Mouse (Mus musculus) heart, postnatal 0 days (tissue): ENCODE data around the gene Oas1g. TPM values are rescaled to one million over a fixed set of nuclear protein-coding genes. Genes with fewer than 3 reads are reported as not detected.

ENCODE experiments used
- ATAC-seq: fragments of 200-750 bp; cut with Nextera tagmentation; 2 replicates; pipeline ENCODE4 v1.8.0; 2017; ENCODE audit warnings: low read depth, moderate number of reproducible peaks, moderate library complexity; ENCODE audit not compliant: insufficient read depth
- DNase-seq: peaks from one replicate; pipeline ENCODE4 v3.0.0-alpha.2; 2016; ENCODE audit warnings: low spot score
- H3K27ac ChIP-seq: fragments of 300-500 bp; sonication (generic); 2 replicates; pipeline ENCODE4 v1.5.1; 2014; ENCODE audit warnings: low read depth, mild to moderate bottlenecking
- H3K27me3 ChIP-seq: fragments of 300-500 bp; sonication (generic); 2 replicates; pipeline ENCODE4 v1.6.1; 2014; ENCODE audit warnings: low read length, mixed read lengths; ENCODE audit not compliant: control insufficient read depth, insufficient read depth
- H3K36me3 ChIP-seq: fragments of 300-500 bp; sonication (generic); replicated peaks from 2 replicates; pipeline ENCODE4 v1.6.1; 2014; ENCODE audit warnings: low read length, mixed read lengths; ENCODE audit not compliant: control insufficient read depth, insufficient read depth
- H3K4me1 ChIP-seq: fragments of 300-500 bp; sonication (generic); 2 replicates; pipeline ENCODE4 v1.6.1; 2014; ENCODE audit warnings: antibody characterized with exemption; ENCODE audit not compliant: control insufficient read depth, insufficient read depth
- H3K4me2 ChIP-seq: fragments of 300-500 bp; sonication (generic); 2 replicates; pipeline ENCODE4 v1.6.1; 2014; ENCODE audit warnings: low read depth, mild to moderate bottlenecking, low read length, moderate library complexity
- H3K4me3 ChIP-seq: fragments of 300-500 bp; sonication (generic); 2 replicates; pipeline ENCODE4 v1.5.1; 2014; ENCODE audit warnings: low read depth, low read length
- H3K9ac ChIP-seq: fragments of 300-500 bp; sonication (generic); replicated peaks from 2 replicates; pipeline ENCODE4 v1.6.1; 2014; ENCODE audit warnings: low read depth, low read length, mixed read lengths
- H3K9me3 ChIP-seq: fragments of 300-500 bp; sonication (generic); replicated peaks from 2 replicates; pipeline ENCODE4 v1.6.1; 2016; ENCODE audit warnings: low read length; ENCODE audit not compliant: control insufficient read depth
- CTCF ChIP-seq: IDR thresholded peaks from 2 replicates; pipeline ENCODE4 v1.5.1; 2016; ENCODE audit warnings: antibody characterized with exemption, control low read depth, low read depth
- EP300 ChIP-seq: IDR thresholded peaks from 2 replicates; pipeline ENCODE4 v1.6.1; 2016; ENCODE audit warnings: antibody characterized with exemption, low read depth
- WGBS: fragments of 180-500 bp; shearing (Covaris S2); extraction: QIAGEN DNeasy Blood & Tissue Kit; methylation state at CpG from one replicate; pipeline ENCODE4 v1.1.7; 2014; 5-methylcytosine and 5-hydroxymethylcytosine counted together
- microRNA-seq: library from miRNA; unstranded; fragments of <30 nt; microRNA quantifications from one replicate; pipeline ENCODE4, GENCODE M21; 2016
- polyA plus RNA-seq: library from polyadenylated mRNA; unstranded; fragments of >200 nt; fragmentation: Nextera tagmentation; extraction: Ambion mirVana; gene quantifications from 2 replicates; pipeline ENCODE4 v1.2.1, GENCODE M21; 2015
- total RNA-seq: library from RNA; depleted of rRNA; stranded (reverse); fragments of >200 nt; gene quantifications from 2 replicates; pipeline ENCODE4 v1.2.3, GENCODE M21; 2014; ENCODE audit warnings: low replicate concordance; rRNA removed

Gene Oas1g
- total and polyA plus RNA-seq, 2 experiments from 2014 or later = 0.52 to 4.5 TPM

GRCm38 (mm10) chr5:120844713-120845112 is 42.7 kb downstream of the Oas1g start:
- DNase-seq = peak; percentile 47
- WGBS = 59% methylated on average over 3 of the region's 3 CpGs
- no peak overlapping the region for H3K9ac ChIP-seq
- H3K4me2 ChIP-seq = no peak overlapping the region
- peak; percentile 51; the same call in 1 of the 2 replicates for ATAC-seq
- H3K9me3 ChIP-seq = no peaks in the 10 kb centered on the region
- 0 out of 2 replicates have a peak, but pooled peaks cover 5% of the 10 kb centered on the region for H3K27me3 ChIP-seq
- 0 out of 2 replicates have a peak overlapping the region, but pooled peaks have one; percentile 38 for H3K27ac ChIP-seq
- no peak overlapping the region for H3K4me3 ChIP-seq
- H3K4me1 ChIP-seq = no peaks in the 10 kb centered on the region
- no peaks in the 10 kb centered on the region for H3K36me3 ChIP-seq
- no peak for TF ChIP-seq EP300
- TF ChIP-seq CTCF = no peak

DNA sequence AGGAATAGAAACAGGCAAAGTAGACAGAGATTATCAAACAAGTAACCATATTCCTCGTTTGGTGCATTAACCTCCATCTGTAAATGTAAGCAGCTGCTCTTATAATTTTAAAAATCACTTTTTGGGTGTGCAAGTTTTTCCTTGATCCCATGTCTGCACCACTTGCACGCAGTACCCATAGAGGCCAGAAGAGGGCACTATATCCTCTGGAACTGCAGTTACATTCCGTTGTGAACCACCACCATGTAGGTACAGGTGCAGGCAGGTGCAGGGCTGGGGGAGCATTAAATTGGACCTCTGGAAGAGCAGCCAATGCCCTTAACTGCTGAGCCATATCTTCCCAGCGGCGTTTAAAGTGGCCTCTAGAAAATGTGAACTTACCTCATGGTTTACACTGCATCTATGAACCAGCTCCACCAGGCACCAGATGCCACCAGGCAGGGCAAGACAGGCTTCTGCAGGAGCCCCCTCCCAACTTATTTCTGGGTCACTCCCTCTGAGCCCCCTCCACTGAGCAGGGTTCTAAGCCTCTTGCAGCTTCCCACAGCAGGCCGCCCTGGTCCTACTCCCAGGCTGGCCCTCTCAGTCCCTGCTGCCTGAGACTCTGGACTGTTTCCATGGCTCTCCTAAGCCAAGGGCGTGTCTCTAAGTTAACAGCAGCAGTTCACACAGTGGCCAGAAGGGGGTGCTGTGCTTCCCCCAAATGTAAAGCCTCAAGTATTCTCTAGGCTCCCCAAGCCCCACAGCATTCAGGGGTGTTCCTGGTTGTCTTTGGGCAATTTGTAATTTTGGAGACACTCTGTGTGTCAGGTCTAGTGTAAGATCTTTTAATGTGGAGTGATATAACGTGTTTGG is 50.5 kb downstream of the Oas1g start:
- TF ChIP-seq CTCF (peak; percentile 58), EP300 (no peak)
- H3K9ac ChIP-seq = no peak overlapping the region

GRCm38 (mm10) chr5:120833335-120834280 is 53.8 kb downstream of the Oas1g start:
- no peaks in the 10 kb centered on the region for H3K9me3 ChIP-seq
- 17% methylated on average over 17 of the region's 17 CpGs for WGBS
- no peak for DNase-seq
- no peak for ATAC-seq
- H3K4me3 ChIP-seq = no peak overlapping the region
- H3K27ac ChIP-seq = no peak overlapping the region
- no peak overlapping the region for H3K9ac ChIP-seq
- peaks cover 8% of the 10 kb centered on the region; the same call in 1 of the 2 replicates for H3K27me3 ChIP-seq
- no peaks in the 10 kb centered on the region for H3K4me1 ChIP-seq
- TF ChIP-seq CTCF (no peak), EP300 (no peak)
- no peak overlapping the region for H3K4me2 ChIP-seq
- H3K36me3 ChIP-seq = no peaks in the 10 kb centered on the region

More for the DNA sequence above, 50.5 kb downstream of the Oas1g start:
- H3K4me2 ChIP-seq = no peak overlapping the region
- no peak overlapping the region for H3K4me3 ChIP-seq
- no peak overlapping the region for H3K27ac ChIP-seq
- no peaks in the 10 kb centered on the region for H3K4me1 ChIP-seq
- DNase-seq = peak; percentile 23
- no peaks in the 10 kb centered on the region for H3K9me3 ChIP-seq
- WGBS = 7% methylated on average over 8 of the region's 8 CpGs
- peaks cover 8% of the 10 kb centered on the region; the same call in 1 of the 2 replicates for H3K27me3 ChIP-seq
- ATAC-seq = no peak
- H3K36me3 ChIP-seq = no peaks in the 10 kb centered on the region

- DNase-seq (no peak), ATAC-seq (no peak)
- no peaks in the 10 kb centered on the region for H3K9me3 ChIP-seq
- peaks cover 8% of the 10 kb centered on the region; the same call in 1 of the 2 replicates for H3K27me3 ChIP-seq
- TF ChIP-seq EP300 = no peak
- no peak for TF ChIP-seq CTCF
- H3K9ac ChIP-seq = no peak overlapping the region
- no peak overlapping the region for H3K27ac ChIP-seq
- no peak overlapping the region for H3K4me3 ChIP-seq
- no peaks in the 10 kb centered on the region for H3K36me3 ChIP-seq
- H3K4me1 ChIP-seq = no peaks in the 10 kb centered on the region
- no peak overlapping the region for H3K4me2 ChIP-seq
- WGBS = 72% methylated on average over 4 of the region's 4 CpGs
Observed at GRCm38 (mm10) chr5:120831031-120831430, 56.4 kb downstream of the Oas1g start.

Small RNA genes lying within 50 kb of the gene (microRNA-seq; reads per million reads assigned to microRNA genes)
- not detected for gene Gm22907

Other genes starting within 250 kb of the Oas1g start
- not detected in 2 replicates for gene Rasal1, start 238.8 kb downstream of the Oas1g start, total RNA-seq
- gene Rasal1, start 238.8 kb downstream of the Oas1g start, polyA plus RNA-seq = 0.10 TPM in 1 of 2 replicates, not detected in the other
- 1.7 and 13.8 TPM in 2 replicates for gene Dtx1, start 175.7 kb downstream of the Oas1g start, total RNA-seq
- 0.30 and 0.48 TPM in 2 replicates for gene Dtx1, start 175.7 kb downstream of the Oas1g start, polyA plus RNA-seq
- 1.1 TPM in 1 of 2 replicates, not detected in the other for gene Oas2, start 137.8 kb downstream of the Oas1g start, total RNA-seq
- 0.15 and 0.25 TPM in 2 replicates for gene Oas2, start 137.8 kb downstream of the Oas1g start, polyA plus RNA-seq
- gene Oas3, start 110.0 kb downstream of the Oas1g start, total RNA-seq = 0.80 and 1.6 TPM in 2 replicates
- 0.18 and 0.26 TPM in 2 replicates for gene Oas3, start 110.0 kb downstream of the Oas1g start, polyA plus RNA-seq
- gene Oas1e, start 92.1 kb downstream of the Oas1g start, total RNA-seq = not detected in 2 replicates
- not detected in 2 replicates for gene Oas1e, start 92.1 kb downstream of the Oas1g start, polyA plus RNA-seq
- gene Oas1c, start 75.1 kb downstream of the Oas1g start, total RNA-seq = 0.34 and 1.6 TPM in 2 replicates
- gene Oas1c, start 75.1 kb downstream of the Oas1g start, polyA plus RNA-seq = 0.83 and 0.92 TPM in 2 replicates
- not detected in 2 replicates for gene Oas1f, start 40.2 kb downstream of the Oas1g start, total RNA-seq
- not detected in 2 replicates for gene Oas1f, start 40.2 kb downstream of the Oas1g start, polyA plus RNA-seq
- gene Oas1h, start 26.2 kb downstream of the Oas1g start, total RNA-seq = not detected in 2 replicates
- not detected in 2 replicates for gene Oas1h, start 26.2 kb downstream of the Oas1g start, polyA plus RNA-seq
- gene Oas1a, start 19.9 kb upstream of the Oas1g start, total RNA-seq = 1.5 and 5.8 TPM in 2 replicates
- 1.9 and 2.0 TPM in 2 replicates for gene Oas1a, start 19.9 kb upstream of the Oas1g start, polyA plus RNA-seq
- gene Oas1d, start 26.9 kb upstream of the Oas1g start, total RNA-seq = not detected in 2 replicates
- not detected in 2 replicates for gene Oas1d, start 26.9 kb upstream of the Oas1g start, polyA plus RNA-seq
- not detected in 2 replicates for gene Rph3a, start 122.5 kb upstream of the Oas1g start, total RNA-seq
- gene Rph3a, start 122.5 kb upstream of the Oas1g start, polyA plus RNA-seq = not detected in 2 replicates